Mouse (Mus musculus) forebrain, embryonic 14.5 days (tissue): ENCODE measurements around the gene Cdkn1c. TPM values are rescaled to one million over a fixed set of nuclear protein-coding genes. Genes with fewer than 3 reads are reported as not detected.

Experiments
- ATAC-seq: fragments of 200-750 bp; cut with Nextera tagmentation; 2 replicates; pipeline ENCODE4 v1.8.0; 2017; ENCODE audit warnings: mild to moderate bottlenecking, moderate library complexity
- DNase-seq: peaks from one replicate; pipeline ENCODE4 v3.0.0-alpha.2; 2015; ENCODE audit warnings: low spot score
- H3K27ac ChIP-seq: fragments of 300-500 bp; sonication (generic); 2 replicates; pipeline ENCODE4 v1.5.1; 2014; ENCODE audit warnings: low read depth, mild to moderate bottlenecking, control low read depth, low read length, moderate library complexity
- H3K27me3 ChIP-seq: fragments of 300-500 bp; sonication (generic); replicated peaks from 2 replicates; pipeline ENCODE4 v1.6.1; 2014; ENCODE audit warnings: low read length, control low read depth, mixed read lengths; ENCODE audit not compliant: control insufficient read depth, insufficient read depth
- H3K36me3 ChIP-seq: fragments of 300-500 bp; sonication (generic); 2 replicates; pipeline ENCODE4 v1.6.1; 2014; ENCODE audit warnings: low read length, control low read depth; ENCODE audit not compliant: control insufficient read depth, insufficient read depth
- H3K4me1 ChIP-seq: fragments of 300-500 bp; sonication (generic); 2 replicates; pipeline ENCODE4 v1.6.1; 2014; ENCODE audit warnings: antibody characterized with exemption, low read length, control low read depth; ENCODE audit not compliant: control insufficient read depth, insufficient read depth
- H3K4me2 ChIP-seq: fragments of 300-500 bp; sonication (generic); 2 replicates; pipeline ENCODE4 v1.6.1; 2014; ENCODE audit warnings: mild to moderate bottlenecking, control low read depth, low read length
- H3K4me3 ChIP-seq: fragments of 300-500 bp; sonication (generic); 2 replicates; pipeline ENCODE4 v1.5.1; 2014; ENCODE audit warnings: low read depth, low read length, control low read depth
- H3K9ac ChIP-seq: fragments of 300-500 bp; sonication (generic); 2 replicates; pipeline ENCODE4 v1.6.1; 2014; ENCODE audit warnings: mild to moderate bottlenecking, low read length, control low read depth, moderate library complexity
- H3K9me3 ChIP-seq: fragments of 300-500 bp; sonication (generic); replicated peaks from 2 replicates; pipeline ENCODE4 v1.6.1; 2016; ENCODE audit warnings: low read length, control low read depth, mixed read lengths; ENCODE audit not compliant: control insufficient read depth
- WGBS: fragments of 180-500 bp; shearing (Covaris S2); extraction: QIAGEN DNeasy Blood & Tissue Kit; methylation state at CpG from one replicate; pipeline ENCODE4 v1.1.7; 2014; 5-methylcytosine and 5-hydroxymethylcytosine counted together
- polyA plus RNA-seq: library from polyadenylated mRNA; unstranded; fragments of >200 nt; fragmentation: Nextera tagmentation; extraction: Ambion mirVana; gene quantifications from 2 replicates; pipeline ENCODE4 v1.2.1, GENCODE M21; 2014

Gene Cdkn1c
- polyA plus RNA-seq, 1 experiment from 2014 or later: 229 TPM

GRCm38 (mm10) chr7:143415070-143415469, 45.8 kb downstream of the Cdkn1c start:
- Histone ChIP-seq H3K9me3 (no peaks in the 10 kb centered on the region), H3K9ac (no peak overlapping the region), H3K4me3 (no peak overlapping the region), H3K36me3 (no peaks in the 10 kb centered on the region), H3K27me3 (no peaks in the 10 kb centered on the region), H3K27ac (no peak overlapping the region), H3K4me1 (no peaks in the 10 kb centered on the region), H3K4me2 (no peak overlapping the region)
- 66% methylated on average over 4 of the region's 4 CpGs for WGBS
- no peak for DNase-seq
- no peak for ATAC-seq

- Histone ChIP-seq H3K9me3 (no peaks in the 10 kb centered on the region), H3K9ac (no peak overlapping the region), H3K4me1 (0 out of 2 replicates have a peak, but pooled peaks cover 5% of the 10 kb centered on the region), H3K4me2 (no peak overlapping the region), H3K36me3 (no peaks in the 10 kb centered on the region), H3K4me3 (no peak overlapping the region), H3K27me3 (no peaks in the 10 kb centered on the region), H3K27ac (no peak overlapping the region)
- DNase-seq: no peak
- 76% methylated on average over 6 of the region's 6 CpGs for WGBS
- ATAC-seq: no peak
Observed at GRCm38 (mm10) chr7:143412606-143413005, 48.2 kb downstream of the Cdkn1c start.

- Histone ChIP-seq H3K4me1 (0 out of 2 replicates have a peak, but pooled peaks cover 5% of the 10 kb centered on the region), H3K9me3 (no peaks in the 10 kb centered on the region), H3K9ac (no peak overlapping the region), H3K27ac (no peak overlapping the region), H3K27me3 (0 out of 2 replicates have a peak, but pooled peaks cover 3% of the 10 kb centered on the region), H3K4me3 (no peak overlapping the region), H3K4me2 (no peak overlapping the region), H3K36me3 (no peaks in the 10 kb centered on the region)
- DNase-seq: peak; percentile 44
- WGBS: 32% methylated on average over 13 of the region's 13 CpGs
- ATAC-seq: no peak
Observed at GRCm38 (mm10) chr7:143408615-143409021, 52.2 kb downstream of the Cdkn1c start.

Other genes with a start within 250 kb of the Cdkn1c start
- gene Slc22a18, start 12.7 kb upstream of the Cdkn1c start, polyA plus RNA-seq: 0.52 and 0.66 TPM in 2 replicates
- gene Phlda2, start 42.1 kb upstream of the Cdkn1c start, polyA plus RNA-seq: 0.32 TPM in 1 of 2 replicates, not detected in the other
- gene Nap1l4, start 88.1 kb upstream of the Cdkn1c start, polyA plus RNA-seq: 179 and 180 TPM in 2 replicates
- 51.5 and 59.2 TPM in 2 replicates for gene Cars, start 139.0 kb upstream of the Cdkn1c start, polyA plus RNA-seq
- gene Tnfrsf26, start 167.7 kb upstream of the Cdkn1c start, polyA plus RNA-seq: 0.10 TPM in 1 of 2 replicates, not detected in the other
- gene Tnfrsf22, start 188.6 kb upstream of the Cdkn1c start, polyA plus RNA-seq: 2.5 and 3.2 TPM in 2 replicates
- gene Tnfrsf23, start 224.8 kb upstream of the Cdkn1c start, polyA plus RNA-seq: 0.24 and 0.56 TPM in 2 replicates